Mouse (Mus musculus) ZHBTc4 (cell line): Measurements from ENCODE around the gene Tpbgl.

ENCODE experiments used
- DNase-seq: peaks from one replicate; pipeline ENCODE4 v3.0.0-alpha.2; 2011; ENCODE audit warnings: low read depth, low spot score

Tpbgl gene

DNA sequence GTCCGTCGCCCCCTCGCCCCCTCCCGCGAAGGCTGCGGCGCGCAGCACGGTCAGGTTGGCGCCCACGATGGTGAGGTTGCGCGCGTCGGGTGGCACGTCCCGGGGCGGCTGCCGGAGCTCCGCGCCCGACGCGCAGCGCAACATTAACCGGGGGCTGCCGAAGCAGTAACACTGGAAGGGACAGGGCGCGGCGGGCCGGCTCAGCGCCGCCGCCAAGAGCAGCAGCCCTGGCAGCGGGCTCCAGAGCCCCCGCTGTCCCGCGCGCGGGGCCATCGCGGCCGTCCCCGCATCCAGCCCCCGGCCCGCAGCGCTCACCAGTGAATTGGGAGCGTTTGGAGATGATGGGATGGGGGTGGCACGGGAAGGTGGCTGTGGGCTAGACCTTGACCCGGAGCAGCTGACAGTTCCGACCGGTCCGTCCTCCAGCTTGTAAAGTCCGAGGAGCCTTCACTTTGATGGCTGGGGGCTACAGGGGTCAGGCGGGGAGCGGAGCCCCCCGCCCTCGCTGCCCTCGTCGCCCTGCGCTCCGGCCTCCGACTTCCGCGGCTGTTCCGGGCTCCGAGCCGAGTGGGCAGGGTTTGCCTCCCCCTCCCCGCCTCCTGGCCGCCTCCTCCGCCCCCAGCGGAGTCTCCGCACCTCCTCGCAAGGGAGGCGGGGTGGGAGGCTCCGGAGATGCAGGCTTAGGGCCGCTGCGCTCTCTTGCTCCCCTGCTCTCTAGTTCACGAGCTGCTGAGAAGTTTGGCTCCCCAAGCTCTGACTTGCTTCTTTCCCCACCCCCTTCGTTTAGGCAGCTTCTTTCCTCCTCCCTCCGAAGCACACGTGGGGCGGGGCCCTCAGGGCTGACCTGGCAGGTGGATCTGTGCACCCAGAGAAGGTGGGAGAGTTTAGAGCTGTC lies at the start of gene Tpbgl:
Gene Tpbgl (minus strand): TSS at position 728 of the 895 bp plus-strand sequence.
- DNase-seq = peak; percentile 68

DNA sequence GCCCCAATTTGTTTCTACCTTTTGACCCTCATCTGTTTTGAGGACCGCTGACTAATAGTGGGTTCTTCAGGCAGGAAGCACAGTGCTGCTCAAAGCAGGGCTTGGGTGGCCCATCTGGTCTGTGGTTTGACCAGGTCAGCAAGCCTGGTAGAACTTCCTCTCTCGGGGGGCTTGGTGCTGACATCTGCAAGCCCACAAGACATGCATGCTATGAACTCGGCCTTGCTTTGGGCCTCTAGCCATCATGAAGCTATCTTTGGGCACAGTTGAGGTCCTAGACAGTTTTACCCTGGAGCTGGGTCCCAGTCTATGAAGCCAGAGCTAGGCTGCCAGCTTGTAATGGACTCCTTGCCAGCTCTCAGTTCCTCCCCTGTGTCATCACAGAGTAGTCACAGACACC lies 48.0 kb upstream of the Tpbgl start:
- no peak for DNase-seq

- DNase-seq = no peak
Measured at GRCm38 (mm10) chr7:99674209-99674608, 47.3 kb upstream of the Tpbgl start.

- no peak for DNase-seq
Measured at GRCm38 (mm10) chr7:99673188-99673587, 46.3 kb upstream of the Tpbgl start.

- DNase-seq = no peak
Measured at GRCm38 (mm10) chr7:99671544-99672435, 44.9 kb upstream of the Tpbgl start.

- no peak for DNase-seq
Measured at GRCm38 (mm10) chr7:99670915-99671314, 44.0 kb upstream of the Tpbgl start.

GRCm38 (mm10) chr7:99668802-99669201 lies 41.9 kb upstream of the Tpbgl start:
- no peak for DNase-seq

- DNase-seq = no peak
Measured at GRCm38 (mm10) chr7:99667096-99667495, 40.2 kb upstream of the Tpbgl start.

DNA sequence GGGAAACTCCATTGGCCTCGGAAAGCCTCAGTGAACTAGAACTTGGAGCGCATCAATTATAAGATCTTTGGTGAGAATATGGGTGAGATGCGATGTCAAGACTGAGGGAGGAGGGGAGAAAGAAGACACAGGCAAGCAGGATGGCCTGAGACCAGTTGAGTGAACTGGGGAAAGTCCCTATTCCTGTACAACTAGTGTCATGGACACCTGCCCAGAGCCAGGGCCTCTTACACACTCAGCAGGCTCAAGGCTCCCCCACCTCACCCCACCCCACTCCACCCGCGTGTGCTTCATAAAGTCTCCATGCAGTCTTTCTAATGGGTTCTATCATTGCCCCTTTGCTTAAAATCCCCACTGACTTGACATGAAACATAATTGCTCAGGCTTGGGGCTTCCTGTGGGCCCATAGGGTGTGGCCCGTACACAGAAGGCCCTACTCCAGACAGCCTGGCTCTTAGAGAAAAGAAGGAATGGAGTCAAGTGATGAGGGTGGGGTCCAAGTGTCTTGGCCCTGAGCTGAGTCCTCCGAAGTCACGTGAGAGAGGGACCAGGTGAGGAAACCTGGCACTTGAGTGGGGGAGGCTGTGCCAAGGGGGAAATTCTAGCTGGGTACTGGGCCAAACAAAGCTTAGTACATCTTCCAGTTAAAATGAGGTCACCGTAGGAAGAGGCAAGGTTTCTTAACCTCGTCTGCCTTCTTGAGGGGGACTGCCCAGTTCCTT lies 39.0 kb upstream of the Tpbgl start:
- DNase-seq = no peak

DNA sequence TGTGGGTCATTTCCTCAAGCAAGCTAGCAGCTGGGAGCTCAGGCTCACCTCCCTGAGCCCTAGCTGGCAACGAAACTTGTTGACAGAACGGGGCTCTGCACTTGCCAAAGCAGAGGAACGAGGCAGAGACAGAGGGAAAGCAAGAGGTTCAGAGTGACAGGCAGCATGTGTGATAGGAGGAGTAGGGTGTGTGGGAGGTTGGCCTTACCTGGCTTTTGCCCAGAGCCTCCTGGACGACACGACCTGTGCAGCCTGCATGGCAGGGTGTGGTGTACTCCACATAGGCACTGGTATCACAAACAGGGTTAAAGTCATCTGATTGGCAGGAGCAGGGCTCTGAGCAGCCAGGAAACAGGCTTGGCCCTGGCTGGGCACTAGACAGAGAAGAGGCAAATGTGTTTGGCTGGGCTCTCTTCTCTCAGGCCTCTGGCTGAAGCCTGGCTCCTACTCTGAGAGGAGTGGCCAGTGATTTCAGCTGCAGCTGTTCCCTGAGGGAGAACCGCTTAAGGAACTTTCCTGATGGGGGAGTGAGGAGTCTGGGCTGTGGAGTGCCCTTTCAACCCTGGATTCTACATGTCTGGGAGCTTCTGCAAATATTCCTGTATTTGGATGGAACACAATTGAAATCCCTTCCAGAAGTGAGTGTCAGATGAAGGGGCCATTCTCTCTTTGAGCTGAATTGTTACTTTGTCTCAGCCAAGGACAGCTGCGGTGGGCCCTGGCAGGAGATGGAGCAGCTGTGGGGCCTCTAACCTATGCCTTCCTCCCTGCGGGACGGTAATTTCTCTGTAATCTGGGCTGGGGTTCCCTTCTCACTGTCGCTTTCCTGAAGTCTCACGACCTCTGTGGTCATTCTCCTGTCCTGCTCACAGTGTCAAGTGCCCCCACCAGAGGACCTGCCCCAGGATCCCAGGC lies 37.9 kb upstream of the Tpbgl start:
- no peak for DNase-seq

DNA sequence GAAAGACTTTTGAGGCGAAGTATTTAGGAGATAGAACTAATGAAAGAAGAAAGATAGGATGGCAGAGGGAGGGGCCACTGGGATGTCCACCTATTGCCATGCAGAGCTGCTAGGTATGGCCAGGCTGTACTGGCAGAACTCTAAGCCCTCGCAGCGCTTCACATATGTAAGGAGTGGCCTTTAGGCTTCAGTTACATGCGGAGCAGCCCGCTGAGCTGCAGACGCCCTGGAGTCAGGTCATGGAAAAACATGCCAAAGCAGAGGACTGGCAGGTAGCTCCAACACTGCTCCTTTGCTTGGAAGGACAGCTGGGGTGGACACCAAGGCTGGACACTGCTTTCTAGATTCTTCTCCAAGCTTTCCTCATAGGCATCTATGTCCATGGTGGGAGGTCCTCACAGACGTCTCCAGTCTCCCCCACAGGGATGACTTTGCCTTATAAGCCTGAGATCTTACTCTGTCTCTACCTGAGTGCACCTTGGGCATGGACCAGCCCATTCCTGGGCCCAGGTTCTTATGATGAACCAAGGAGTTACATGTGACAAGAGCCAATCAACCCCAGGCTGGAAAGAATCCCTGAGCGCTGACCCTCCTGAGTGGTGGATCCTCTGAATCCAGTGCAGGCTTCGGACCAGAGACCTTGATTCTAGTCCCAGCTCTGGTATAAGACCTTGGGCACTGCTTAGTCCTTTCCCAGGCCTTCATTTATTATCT lies 36.8 kb upstream of the Tpbgl start:
- DNase-seq = no peak

DNA sequence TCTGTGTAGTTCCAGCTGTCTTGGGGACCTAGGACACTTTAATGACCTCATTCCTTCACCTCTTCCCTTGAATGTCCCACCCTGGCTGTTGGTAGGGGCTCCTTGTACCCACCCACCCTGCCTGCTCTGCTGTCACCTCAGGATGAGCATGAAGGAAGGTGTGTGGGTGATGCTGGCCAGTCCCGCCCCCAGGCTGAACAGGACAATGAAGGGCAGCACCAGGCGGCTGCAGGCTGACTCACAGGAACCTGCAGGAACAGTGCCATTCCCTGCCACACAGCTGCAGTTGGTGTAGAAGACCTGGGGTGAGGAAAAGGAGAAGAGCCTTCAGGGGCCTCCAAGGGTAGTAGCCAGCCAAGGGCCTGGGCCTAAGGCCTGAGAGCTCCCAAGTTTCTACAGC lies 35.4 kb upstream of the Tpbgl start:
- DNase-seq = no peak

- DNase-seq = no peak
Measured at GRCm38 (mm10) chr7:99661571-99662230, 34.8 kb upstream of the Tpbgl start.

DNA sequence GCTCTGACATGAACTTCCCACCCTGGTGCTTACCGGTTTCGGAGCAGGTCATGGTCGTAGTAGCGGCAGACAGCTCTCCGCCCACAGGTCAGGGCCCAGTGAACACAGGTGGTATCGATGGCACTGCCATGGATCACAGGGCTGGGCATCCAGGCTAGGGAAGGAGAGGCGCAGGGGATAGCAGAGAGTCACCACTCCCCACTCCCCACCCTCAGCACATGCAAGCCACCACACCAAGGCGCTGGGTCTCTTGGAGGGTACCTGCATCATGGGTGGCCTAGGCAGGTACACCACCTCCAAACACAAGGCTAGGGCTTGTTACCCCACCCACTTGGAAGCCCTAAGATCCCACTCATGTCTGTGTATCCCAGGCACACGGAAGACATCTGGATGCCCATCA lies 34.2 kb upstream of the Tpbgl start:
- no peak for DNase-seq

DNA sequence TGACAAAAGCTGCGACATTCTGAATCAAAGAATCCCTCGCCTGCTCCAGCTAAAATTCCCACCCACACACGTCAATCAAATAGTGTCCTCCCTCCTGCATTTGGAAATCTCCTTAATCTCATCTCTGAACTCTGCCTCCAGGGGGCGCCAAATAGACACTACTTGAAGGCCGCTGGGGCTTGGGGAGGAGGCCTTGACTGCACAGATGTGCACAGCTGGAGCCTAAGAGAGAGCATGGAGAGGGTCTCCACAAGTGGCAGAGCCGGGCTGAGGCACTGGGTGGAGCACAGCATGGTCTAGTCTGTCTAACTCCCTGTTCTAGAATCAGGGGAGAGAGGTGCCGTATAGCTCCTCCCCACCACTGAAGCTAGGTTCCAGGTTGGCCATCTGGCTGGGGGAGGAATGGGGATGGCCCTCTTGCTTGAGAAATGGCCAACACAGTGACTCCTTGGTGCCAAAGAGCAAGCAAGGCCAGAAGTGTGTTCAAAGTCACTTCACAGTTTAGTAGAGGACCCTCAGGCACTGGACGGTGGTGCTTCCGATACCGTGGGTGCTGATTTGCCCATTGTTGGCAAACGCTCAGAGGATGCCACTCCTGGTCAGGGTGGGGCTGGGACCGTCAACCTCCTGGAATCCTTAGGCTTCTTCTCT lies 32.6 kb upstream of the Tpbgl start:
- DNase-seq = peak; percentile 88

- DNase-seq = no peak
Measured at GRCm38 (mm10) chr7:99654244-99654643, 27.3 kb upstream of the Tpbgl start.

DNA sequence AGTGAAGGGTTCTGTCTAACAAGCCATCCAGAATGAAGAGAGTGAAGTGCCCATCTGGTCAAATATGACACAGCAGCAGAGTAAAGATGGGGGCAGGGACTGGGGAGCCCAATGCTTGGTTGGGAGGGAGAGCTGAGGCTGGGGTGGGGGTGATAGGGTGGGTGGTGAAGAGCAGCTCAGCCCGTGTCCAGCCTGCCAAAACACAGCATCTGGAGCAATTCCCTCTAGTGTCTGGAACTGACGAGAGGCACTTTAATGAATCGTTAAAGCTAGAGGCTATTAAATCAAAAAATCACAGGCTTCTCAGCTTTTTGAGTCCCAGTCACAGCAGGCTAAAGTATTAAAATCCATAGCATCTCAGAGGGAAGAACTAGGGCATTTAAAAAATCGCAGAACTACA lies 22.7 kb upstream of the Tpbgl start:
- DNase-seq = no peak

DNA sequence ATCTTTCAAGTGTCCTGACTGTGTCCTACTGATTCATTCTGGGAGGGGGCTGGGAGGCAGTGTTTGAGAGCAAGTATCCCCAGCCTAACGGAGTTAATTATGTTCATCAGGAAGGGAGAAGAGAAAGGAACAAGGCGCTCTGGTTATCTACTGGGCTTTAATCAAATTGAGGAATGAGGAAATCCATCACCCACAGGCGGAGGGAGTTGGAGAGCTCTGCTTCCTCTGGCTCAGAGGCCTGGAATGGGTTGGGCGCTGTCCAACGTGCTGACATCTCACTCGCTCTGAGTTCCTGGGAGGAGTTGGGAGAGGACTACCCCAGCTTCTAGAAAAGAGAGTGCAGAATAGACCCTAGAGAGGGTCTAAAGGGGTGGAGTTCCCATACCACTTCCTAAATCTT lies 21.7 kb upstream of the Tpbgl start:
- peak; percentile 66 for DNase-seq

DNA sequence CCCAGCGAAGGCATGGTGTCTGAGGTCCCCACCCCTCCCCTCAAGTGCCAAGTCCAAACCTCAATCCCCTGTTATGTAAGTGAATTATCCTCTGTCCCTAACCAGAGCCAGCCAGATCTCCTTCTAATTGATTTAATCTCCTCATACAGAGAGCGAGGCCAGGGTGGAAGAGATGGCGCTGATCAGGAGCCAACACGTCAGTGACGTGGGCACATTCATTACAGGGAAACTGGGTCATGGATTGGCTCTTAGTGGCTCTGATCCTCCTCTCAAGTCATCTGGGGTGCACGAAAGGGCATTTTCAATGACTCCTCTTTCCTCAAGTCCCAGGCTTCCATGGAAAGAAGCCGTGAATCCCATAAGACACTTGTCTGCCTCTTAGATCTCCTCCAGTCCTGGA lies 17.8 kb upstream of the Tpbgl start:
- no peak for DNase-seq
